Mouse (Mus musculus) bone marrow macrophage, adult 2 months (primary cell): ENCODE results near the gene Gm11595.

Source experiments
- CTCF ChIP-seq: IDR thresholded peaks from 2 replicates; pipeline ENCODE4 v1.5.1; 2012; ENCODE audit warnings: low read depth, mild to moderate bottlenecking, low read length, moderate library complexity
- POLR2A ChIP-seq: IDR thresholded peaks from 2 replicates; pipeline ENCODE4 v1.6.1; 2012; ENCODE audit warnings: mild to moderate bottlenecking, low read depth, low read length, borderline replicate concordance

- TF ChIP-seq POLR2A: no peak
- TF ChIP-seq CTCF: no peak
These were observed 28.7 kb downstream of the Gm11595 start for GRCm38 (mm10) chr11:99743985-99744384.
